Mouse (Mus musculus): ENCODE results near the gene Snrpn. TPM values are rescaled to one million over a fixed set of nuclear protein-coding genes. Genes with fewer than 3 reads are reported as not detected.

Snrpn gene
- polyA plus RNA-seq, 1 experiment from 2014 or later: 688 TPM

- Histone ChIP-seq H3K36me3 (no peaks in the 10 kb centered on the region), H3K4me2 (no peak overlapping the region), H3K9ac (no peak overlapping the region), H3K27me3 (no peaks in the 10 kb centered on the region), H3K4me3 (no peak overlapping the region), H3K27ac (replicated peaks) (no peak overlapping the region), H3K4me1 (replicated peaks) (no peaks in the 10 kb centered on the region), H3K9me3 (peaks cover 28% of the 10 kb centered on the region)
- 48% methylated on average over 2 of the region's 2 CpGs for WGBS
- no peak for ATAC-seq (ENCODE audit: low read depth)
Measured at GRCm38 (mm10) chr7:60006262-60006661, 133.8 kb downstream of the Snrpn start.

- peak within 1 kb of the TSS; percentile 79 for H3K9ac ChIP-seq
- H3K27ac ChIP-seq (replicated peaks): peak within 1 kb of the TSS; percentile 88
- H3K4me3 ChIP-seq: peak within 1 kb of the TSS; percentile 63
- peaks cover 27% of the 10 kb centered on the region for H3K9me3 ChIP-seq
- no peaks in the 10 kb centered on the region for H3K27me3 ChIP-seq
- peak within 1 kb of the TSS; percentile 48 for H3K4me2 ChIP-seq
- ATAC-seq (ENCODE audit: low read depth): peak; percentile 76
- 44% methylated on average over 30 of the region's 30 CpGs for WGBS
- no peaks in the 10 kb centered on the region for H3K4me1 ChIP-seq (replicated peaks)
- H3K36me3 ChIP-seq: no peaks in the 10 kb centered on the region
Measured at GRCm38 (mm10) chr7:60004606-60005330, 135.3 kb downstream of the Snrpn start, which contains the start of the genes Snurf and Gm38393. TSS of gene Snurf (minus strand) at chr7:60005049. TSS of gene Gm38393 (minus strand) at chr7:60005064.

DNA sequence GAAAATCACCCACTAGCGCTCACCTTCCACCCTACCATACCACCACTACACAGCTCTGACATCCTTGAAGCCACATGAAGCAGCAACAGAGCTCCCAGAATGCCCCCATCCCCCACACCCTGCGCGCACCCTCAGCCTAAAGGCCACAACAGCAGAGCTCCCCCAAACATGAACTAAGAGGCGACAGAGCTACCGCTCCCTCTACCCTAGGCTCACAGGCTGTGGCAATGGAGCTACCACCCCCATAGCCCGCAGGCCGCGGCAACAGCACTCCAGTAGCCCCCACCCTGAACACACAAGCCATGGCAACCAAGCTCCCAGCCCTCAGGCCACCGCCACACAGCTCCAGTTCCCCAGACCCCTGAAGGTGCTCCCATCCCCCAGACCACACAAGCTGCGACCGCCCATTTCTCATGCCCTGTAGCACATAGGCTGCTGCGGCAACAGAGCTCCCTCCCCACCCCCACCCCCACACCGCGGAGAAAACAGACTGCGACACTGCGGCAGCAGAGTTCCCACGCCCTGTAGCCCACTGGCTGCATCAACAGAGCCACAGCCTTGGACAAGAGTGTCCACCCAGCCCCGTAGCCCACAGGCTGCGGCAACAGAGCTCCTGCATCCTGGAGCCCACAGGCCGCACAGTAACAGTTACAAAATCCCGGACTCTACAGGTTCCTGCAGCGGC, 136.0 kb downstream of the Snrpn start:
- H3K4me3 ChIP-seq: peak overlapping the region; percentile 63
- 46% methylated on average over 22 of the region's 22 CpGs for WGBS
- peak; percentile 87 for ATAC-seq (ENCODE audit: low read depth)
- H3K9me3 ChIP-seq: peaks cover 27% of the 10 kb centered on the region
- H3K4me1 ChIP-seq (replicated peaks): no peaks in the 10 kb centered on the region
- H3K36me3 ChIP-seq: no peaks in the 10 kb centered on the region
- H3K4me2 ChIP-seq: peak overlapping the region; percentile 48
- peak overlapping the region; percentile 79 for H3K9ac ChIP-seq
- H3K27me3 ChIP-seq: no peaks in the 10 kb centered on the region
- peak overlapping the region; percentile 88 for H3K27ac ChIP-seq (replicated peaks)

GRCm38 (mm10) chr7:60003006-60003865, 136.8 kb downstream of the Snrpn start:
- Histone ChIP-seq H3K4me2 (peak overlapping the region; percentile 48), H3K27me3 (no peaks in the 10 kb centered on the region), H3K27ac (replicated peaks) (peak overlapping the region; percentile 88), H3K9ac (peak overlapping the region; percentile 79), H3K36me3 (no peaks in the 10 kb centered on the region), H3K9me3 (peaks cover 27% of the 10 kb centered on the region), H3K4me1 (replicated peaks) (no peaks in the 10 kb centered on the region), H3K4me3 (peak overlapping the region; percentile 63)
- 44% methylated on average over 12 of the region's 12 CpGs for WGBS
- peak; percentile 81 for ATAC-seq (ENCODE audit: low read depth)

GRCm38 (mm10) chr7:59978646-59979045, 161.4 kb downstream of the Snrpn start:
- Histone ChIP-seq H3K9ac (no peak overlapping the region), H3K9me3 (no peaks in the 10 kb centered on the region), H3K36me3 (peaks cover 16% of the 10 kb centered on the region), H3K27ac (replicated peaks) (no peak overlapping the region), H3K4me1 (replicated peaks) (no peaks in the 10 kb centered on the region), H3K4me3 (no peak overlapping the region), H3K4me2 (no peak overlapping the region), H3K27me3 (no peaks in the 10 kb centered on the region)
- ATAC-seq (ENCODE audit: low read depth): no peak
- WGBS: 62% methylated on average over 1 of the region's 1 CpGs

Other genes with a start within 250 kb of the Snrpn start
- 472 and 565 TPM in 2 replicates for gene Snurf, start 135.2 kb downstream of the Snrpn start, polyA plus RNA-seq (2015; fragmentation: Nextera tagmentation; extraction: Ambion mirVana)
- gene Gm38393, start 135.2 kb downstream of the Snrpn start, polyA plus RNA-seq (2015; fragmentation: Nextera tagmentation; extraction: Ambion mirVana): 2.6 and 3.2 TPM in 2 replicates

All from neural tube, embryonic 13.5 days (tissue).